ENCODE assay signal across 23 mouse cellular contexts in the genomic region with DNA sequence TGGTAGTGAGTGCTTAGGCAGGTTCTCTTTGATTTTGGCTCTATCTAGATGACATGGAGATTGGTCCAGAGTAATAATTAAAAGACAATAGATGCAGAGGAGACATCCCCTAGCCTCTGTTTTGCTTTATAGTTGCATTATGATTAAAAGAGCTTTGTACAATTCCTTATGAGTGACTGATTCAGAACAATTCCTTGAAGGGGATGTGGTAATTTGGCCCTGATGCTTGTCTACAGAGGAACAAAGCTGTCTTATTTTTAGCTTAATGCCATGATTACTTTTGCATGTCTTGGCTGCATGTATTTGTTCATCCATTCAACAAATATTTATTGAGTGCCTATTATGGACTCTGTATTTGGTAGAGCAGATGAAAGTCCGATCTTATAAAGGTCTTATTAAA.
"Had no signal": no experiment of that assay in that cellular context is flagged by ENCODE, and none has a peak within 500 bp of the region (broad histone marks: within the 10 kb centered on the region; RNA-seq: fewer than 3 reads in every experiment).

No protein-coding gene starts in this region.

- ATAC-seq: midbrain, embryonic 13.5 days; midbrain, embryonic 16.5 days had no signal

- H3K36me3 ChIP-seq: kidney, embryonic 15.5 days; lung, embryonic 15.5 days; midbrain, embryonic 10.5 days; midbrain, embryonic 13.5 days; neural tube, embryonic 13.5 days had no signal

- H3K9ac ChIP-seq: kidney, embryonic 15.5 days; liver, embryonic 14.5 days; lung, embryonic 15.5 days; midbrain, embryonic 13.5 days; neural tube, embryonic 13.5 days had no signal

- H3K9me3 ChIP-seq: kidney, embryonic 15.5 days; lung, embryonic 15.5 days; megakaryocyte, embryonic 14.5 days; midbrain, embryonic 10.5 days; midbrain, embryonic 13.5 days; neural tube, embryonic 13.5 days had no signal

- H3K4me1 ChIP-seq: kidney, embryonic 15.5 days; lung, embryonic 15.5 days; megakaryocyte, embryonic 14.5 days; midbrain, embryonic 10.5 days; midbrain, embryonic 13.5 days; neural tube, embryonic 13.5 days had no signal

- H3K27ac ChIP-seq: kidney, embryonic 15.5 days; liver, embryonic 14.5 days; lung, embryonic 15.5 days; midbrain, embryonic 10.5 days; midbrain, embryonic 13.5 days; neural tube, embryonic 13.5 days; stomach, postnatal 0 days had no signal

- H3K27me3 ChIP-seq: kidney, embryonic 15.5 days; lung, embryonic 15.5 days; megakaryocyte, embryonic 14.5 days; midbrain, embryonic 13.5 days; neural tube, embryonic 13.5 days had no signal

- H3K4me3 ChIP-seq: kidney, embryonic 15.5 days; lung, embryonic 15.5 days; megakaryocyte, embryonic 14.5 days; midbrain, embryonic 10.5 days; midbrain, embryonic 13.5 days; myocyte; neural tube, embryonic 13.5 days had no signal

- DNase-seq: kidney, adult 2 months; kidney, postnatal 10 days; kidney, postnatal 36 days; lung, adult 18-20 months; lung, postnatal 10 days; lung, postnatal 36 days; right cerebral cortex, adult 18-20 months; right cerebral cortex, postnatal 14 days; right cerebral cortex, postnatal 4 days; thymus, adult 2 months; thymus, postnatal 14 days; thymus, postnatal 4 days had no signal

- H3K4me2 ChIP-seq: kidney, embryonic 15.5 days; liver, embryonic 11.5 days; lung, embryonic 15.5 days; midbrain, embryonic 13.5 days; neural tube, embryonic 13.5 days had no signal
